In genomic region chr7:80216566-80216965, GRCm38 (mm10) we compare ENCODE assay signal across 7 mouse cellular contexts. TPM values are rescaled to one million over a fixed set of nuclear protein-coding genes. Genes with fewer than 3 reads are reported as not detected.
DNase-seq lines count a peak whose midpoint lies in the region.

No protein-coding gene starts in this region.

- intact Hi-C loops in left cerebral cortex, postnatal 4 days (cut with DNase I): loop anchor here (5.0 kb wide), 1 partner anchor 74 kb away; no protein-coding TSS in a partner anchor

- peak; percentile 63 for DNase-seq in layer of hippocampus, adult 9-11 months
- DNase-seq in layer of hippocampus, adult 9-10 months (ENCODE audit: low spot score): no peak
- DNase-seq in R1 (ENCODE audit: low read depth, low spot score): peak; percentile 54
- DNase-seq in gastrocnemius, postnatal 25 days: peak; percentile 75
- DNase-seq in left cerebral cortex, postnatal 4 days: peak; percentile 81
- DNase-seq in thymus, postnatal 0 days (ENCODE audit: low spot score): no peak
- no peak for DNase-seq in cerebellum, adult 11 months

RNA-seq across cellular contexts. Expression of gene Cib1, which starts 16.0 kb away (rescaled TPM):
- total RNA-seq in gastrocnemius, postnatal 25 days (2021): 1 to 10 TPM; 5.8 to 8.5 TPM
- total RNA-seq in left cerebral cortex, postnatal 4 days (2021): 10 to 100 TPM; 14.2 to 16.4 TPM
- polyA plus RNA-seq in thymus, postnatal 0 days (2015; fragmentation: Nextera tagmentation; extraction: Ambion mirVana): 186 and 189 TPM in 2 replicates

RNA-seq across cellular contexts. Expression of gene Gdpgp1, which starts 16.1 kb away (rescaled TPM):
- total RNA-seq in gastrocnemius, postnatal 25 days (2021): under 1 TPM; 0.77 to 0.91 TPM
- 1 to 10 TPM; 4.6 to 5.1 TPM for total RNA-seq in left cerebral cortex, postnatal 4 days (2021)
- polyA plus RNA-seq in thymus, postnatal 0 days (2015; fragmentation: Nextera tagmentation; extraction: Ambion mirVana): 2.7 and 3.4 TPM in 2 replicates

RNA-seq across cellular contexts. Expression of gene Ttll13, which starts 29.6 kb away (rescaled TPM):
- not detected for total RNA-seq in gastrocnemius, postnatal 25 days (2021)
- 1 to 10 TPM; 1.1 to 2.2 TPM for total RNA-seq in left cerebral cortex, postnatal 4 days (2021)
- 0.44 and 0.70 TPM in 2 replicates for polyA plus RNA-seq in thymus, postnatal 0 days (2015; fragmentation: Nextera tagmentation; extraction: Ambion mirVana)

RNA-seq across cellular contexts. Expression of gene Sema4b, which starts 29.9 kb away (rescaled TPM):
- 1 to 10 TPM; 1.6 to 2.5 TPM for total RNA-seq in gastrocnemius, postnatal 25 days (2021)
- 10 to 100 TPM; 31.4 to 33.9 TPM for total RNA-seq in left cerebral cortex, postnatal 4 days (2021)
- polyA plus RNA-seq in thymus, postnatal 0 days (2015; fragmentation: Nextera tagmentation; extraction: Ambion mirVana): 16.8 and 20.9 TPM in 2 replicates

RNA-seq across cellular contexts. Expression of gene Ngrn, which starts 44.4 kb away (rescaled TPM):
- 10 to 100 TPM; 20.4 to 22.4 TPM for total RNA-seq in gastrocnemius, postnatal 25 days (2021)
- total RNA-seq in left cerebral cortex, postnatal 4 days (2021): 10 to 100 TPM; 41.6 to 42.7 TPM
- 65.6 and 65.8 TPM in 2 replicates for polyA plus RNA-seq in thymus, postnatal 0 days (2015; fragmentation: Nextera tagmentation; extraction: Ambion mirVana)

Comparison
In these comparisons a context has a peak if more than half of its experiments do, and no peak if none do; other contexts are left out.
1. DNase-seq: peak in layer of hippocampus, adult 9-11 months (single experiment), R1 (single experiment), gastrocnemius, postnatal 25 days (single experiment) and left cerebral cortex, postnatal 4 days (single experiment); none in layer of hippocampus, adult 9-10 months (single experiment), thymus, postnatal 0 days (single experiment) and cerebellum, adult 11 months (single experiment).